Mouse (Mus musculus): ENCODE measurements around the gene Aig1. TPM values are rescaled to one million over a fixed set of nuclear protein-coding genes. Genes with fewer than 3 reads are reported as not detected.

Gene Aig1
- polyA plus RNA-seq, 1 experiment from 2014 or later = 66.2 TPM

DNA sequence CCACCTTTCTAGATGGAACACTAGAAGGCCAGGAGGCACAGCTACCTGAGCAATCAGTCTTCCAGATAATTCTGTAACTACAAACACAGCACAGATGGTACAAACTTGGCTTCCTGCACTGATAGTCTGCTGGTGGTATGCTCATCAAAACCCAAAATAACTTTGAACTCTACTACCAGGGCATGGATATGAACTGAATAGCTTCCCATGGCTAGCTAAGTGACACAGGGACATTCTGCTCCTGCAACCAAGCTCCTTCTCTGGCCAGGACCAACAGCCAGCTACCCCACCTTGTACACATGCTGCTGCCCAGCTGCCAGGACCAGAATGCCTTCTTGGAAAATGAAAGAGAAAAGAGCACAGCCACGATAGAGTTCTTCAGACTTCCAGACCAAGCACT lies 60.5 kb downstream of the Aig1 start:
- H3K4me3 ChIP-seq = no peak overlapping the region
- 81% methylated on average over 1 of the region's 1 CpGs for WGBS
- H3K27ac ChIP-seq = no peak overlapping the region
- H3K9ac ChIP-seq = no peak overlapping the region
- ATAC-seq (replicated peaks; ENCODE audit: insufficient number of reproducible peaks, insufficient read depth, low FRiP score, low read depth) = no peak
- H3K9me3 ChIP-seq (replicated peaks) = no peaks in the 10 kb centered on the region
- peaks cover 2% of the 10 kb centered on the region; the same call in 1 of the 2 replicates for H3K4me1 ChIP-seq (replicated peaks)
- no peaks in the 10 kb centered on the region for H3K27me3 ChIP-seq
- no peak overlapping the region for H3K4me2 ChIP-seq
- H3K36me3 ChIP-seq = no peaks in the 10 kb centered on the region

DNA sequence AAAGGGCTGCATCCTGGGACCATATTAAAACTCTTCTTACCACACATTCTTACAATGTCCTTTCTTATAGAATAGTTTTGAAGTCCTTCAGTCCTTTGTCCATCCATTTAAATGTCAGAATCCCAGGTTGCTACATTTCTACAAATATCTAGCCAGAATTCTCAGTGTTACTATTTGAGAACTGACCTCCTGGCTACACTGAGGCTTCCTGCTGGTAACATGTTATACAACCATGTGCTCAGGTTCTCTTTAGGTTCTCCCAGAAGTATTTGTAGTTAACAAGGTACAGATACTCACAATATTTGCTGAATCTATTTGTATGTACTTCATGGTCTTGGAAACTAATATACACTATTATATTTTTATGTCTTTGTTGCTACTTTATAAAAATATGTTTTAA lies 62.0 kb downstream of the Aig1 start:
- Histone ChIP-seq H3K27ac (no peak overlapping the region), H3K36me3 (peaks cover under 1% of the 10 kb centered on the region), H3K9me3 (replicated peaks) (no peaks in the 10 kb centered on the region), H3K9ac (no peak overlapping the region), H3K27me3 (no peaks in the 10 kb centered on the region), H3K4me2 (no peak overlapping the region), H3K4me3 (no peak overlapping the region), H3K4me1 (replicated peaks) (peaks cover 2% of the 10 kb centered on the region; the same call in 1 of the 2 replicates)
- ATAC-seq (replicated peaks; ENCODE audit: insufficient number of reproducible peaks, insufficient read depth, low FRiP score, low read depth) = no peak

GRCm38 (mm10) chr10:13801296-13801695 lies 67.5 kb downstream of the Aig1 start:
- 90% methylated on average over 5 of the region's 5 CpGs for WGBS
- Histone ChIP-seq H3K4me3 (no peak overlapping the region), H3K4me2 (no peak overlapping the region), H3K36me3 (peaks cover 27% of the 10 kb centered on the region), H3K27ac (no peak overlapping the region), H3K4me1 (replicated peaks) (no peaks in the 10 kb centered on the region), H3K9ac (no peak overlapping the region), H3K27me3 (no peaks in the 10 kb centered on the region), H3K9me3 (replicated peaks) (no peaks in the 10 kb centered on the region)
- no peak for ATAC-seq (replicated peaks; ENCODE audit: insufficient number of reproducible peaks, insufficient read depth, low FRiP score, low read depth)

DNA sequence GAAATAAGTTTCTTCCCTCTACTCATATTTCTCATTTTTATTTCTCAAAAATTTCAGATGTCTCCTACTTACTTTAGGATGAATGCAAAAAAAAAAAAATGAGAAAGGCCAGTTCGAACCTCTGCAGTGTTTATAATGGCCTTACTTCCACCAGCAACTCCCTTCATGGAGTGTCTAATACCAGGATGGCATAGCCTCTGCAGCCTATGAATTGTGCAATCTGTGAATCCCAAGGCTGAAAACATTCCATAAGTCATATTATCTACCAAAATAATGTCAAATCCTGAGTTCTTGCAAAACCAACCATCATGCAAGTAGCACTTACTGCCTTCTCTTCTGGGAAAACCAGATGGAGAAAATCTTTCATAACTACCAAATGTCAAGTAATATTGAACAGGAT lies 75.3 kb downstream of the Aig1 start:
- H3K4me2 ChIP-seq = no peak overlapping the region
- H3K36me3 ChIP-seq = peaks cover 13% of the 10 kb centered on the region; the same call in 1 of the 2 replicates
- H3K4me3 ChIP-seq = no peak overlapping the region
- no peaks in the 10 kb centered on the region for H3K27me3 ChIP-seq
- H3K4me1 ChIP-seq (replicated peaks) = 0 out of 2 replicates have a peak, but pooled peaks cover 4% of the 10 kb centered on the region
- no peak overlapping the region for H3K27ac ChIP-seq
- H3K9me3 ChIP-seq (replicated peaks) = no peaks in the 10 kb centered on the region
- no peak for ATAC-seq (replicated peaks; ENCODE audit: insufficient number of reproducible peaks, insufficient read depth, low FRiP score, low read depth)
- WGBS = 96% methylated on average over 1 of the region's 1 CpGs
- H3K9ac ChIP-seq = no peak overlapping the region

DNA sequence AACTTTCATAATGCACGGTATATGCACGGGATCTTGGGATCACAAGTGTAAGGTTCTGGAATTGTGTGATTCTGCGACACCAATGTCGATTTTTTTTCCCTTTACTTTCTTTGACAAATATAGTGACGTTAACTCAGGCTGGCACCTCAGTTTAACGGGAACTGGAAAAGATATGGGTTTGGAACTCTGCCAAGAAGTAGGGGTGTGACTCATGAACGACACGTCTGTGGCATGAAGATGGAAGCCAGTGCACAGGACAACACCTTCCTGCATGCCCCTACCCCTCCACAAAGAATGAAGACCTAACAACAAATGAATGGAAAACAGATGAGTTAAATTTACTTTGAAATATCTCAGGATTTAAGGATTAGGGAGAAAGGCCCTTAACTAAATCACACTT lies 76.0 kb downstream of the Aig1 start:
- WGBS = 42% methylated on average over 8 of the region's 8 CpGs
- H3K9me3 ChIP-seq (replicated peaks) = no peaks in the 10 kb centered on the region
- H3K36me3 ChIP-seq = 0 out of 2 replicates have a peak, but pooled peaks cover 11% of the 10 kb centered on the region
- no peak overlapping the region for H3K27ac ChIP-seq
- ATAC-seq (replicated peaks; ENCODE audit: insufficient number of reproducible peaks, insufficient read depth, low FRiP score, low read depth) = no peak
- H3K9ac ChIP-seq = no peak overlapping the region
- no peaks in the 10 kb centered on the region for H3K27me3 ChIP-seq
- H3K4me1 ChIP-seq (replicated peaks) = 0 out of 2 replicates have a peak, but pooled peaks cover 5% of the 10 kb centered on the region
- H3K4me2 ChIP-seq = no peak overlapping the region
- H3K4me3 ChIP-seq = no peak overlapping the region

DNA sequence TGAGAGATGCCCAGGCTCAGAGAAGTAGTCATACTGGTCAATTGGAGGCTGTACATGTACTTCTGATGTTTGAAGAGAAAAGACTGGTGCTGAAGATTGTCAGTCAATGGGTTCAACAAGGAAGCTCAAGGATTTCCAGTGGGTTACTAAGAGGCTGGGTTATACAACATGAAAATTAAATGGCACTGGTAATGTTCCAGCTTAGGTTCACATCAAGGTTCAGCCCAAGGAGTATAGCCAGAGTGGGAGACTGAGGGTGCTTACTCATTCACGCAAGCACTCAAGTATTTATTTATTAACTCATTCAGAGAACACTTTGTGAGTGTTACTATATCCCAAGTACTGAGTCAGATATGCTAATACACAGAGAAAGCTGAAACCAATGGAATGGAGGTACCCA lies 79.2 kb downstream of the Aig1 start:
- 90% methylated on average over 1 of the region's 1 CpGs for WGBS
- no peak for ATAC-seq (replicated peaks; ENCODE audit: insufficient number of reproducible peaks, insufficient read depth, low FRiP score, low read depth)

DNA sequence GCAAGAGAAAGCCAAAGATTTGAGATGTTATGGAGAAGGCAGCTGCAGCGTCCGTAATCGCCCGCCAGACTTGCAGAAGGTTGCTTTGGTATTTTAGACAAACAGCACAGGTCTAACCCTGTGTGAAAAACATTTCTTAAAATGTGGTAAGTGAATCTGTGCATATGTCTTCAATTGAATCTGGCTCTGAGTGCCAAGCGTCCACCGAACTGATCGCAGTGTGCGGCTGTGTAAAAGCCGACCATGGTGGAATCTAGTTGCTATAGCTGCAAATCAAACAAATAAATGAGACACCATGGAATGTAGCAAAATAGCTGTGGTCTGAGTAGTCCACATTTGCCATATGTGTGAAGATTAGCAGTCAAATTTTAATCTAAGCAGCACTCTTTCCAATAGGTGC lies 80.7 kb downstream of the Aig1 start:
- Histone ChIP-seq H3K9ac (no peak overlapping the region), H3K4me1 (replicated peaks) (0 out of 2 replicates have a peak, but pooled peaks cover 5% of the 10 kb centered on the region), H3K4me3 (no peak overlapping the region), H3K36me3 (peaks cover 3% of the 10 kb centered on the region; the same call in 1 of the 2 replicates), H3K4me2 (no peak overlapping the region), H3K9me3 (replicated peaks) (no peaks in the 10 kb centered on the region), H3K27me3 (no peaks in the 10 kb centered on the region), H3K27ac (no peak overlapping the region)
- no peak for ATAC-seq (replicated peaks; ENCODE audit: insufficient number of reproducible peaks, insufficient read depth, low FRiP score, low read depth)
- WGBS = 85% methylated on average over 9 of the region's 9 CpGs

More for the DNA sequence above, 79.2 kb downstream of the Aig1 start:
- H3K27me3 ChIP-seq = no peaks in the 10 kb centered on the region
- 0 out of 2 replicates have a peak, but pooled peaks cover 5% of the 10 kb centered on the region for H3K4me1 ChIP-seq (replicated peaks)
- H3K9me3 ChIP-seq (replicated peaks) = no peaks in the 10 kb centered on the region
- H3K36me3 ChIP-seq = peaks cover 3% of the 10 kb centered on the region; the same call in 1 of the 2 replicates
- no peak overlapping the region for H3K4me3 ChIP-seq
- no peak overlapping the region for H3K4me2 ChIP-seq
- H3K27ac ChIP-seq = no peak overlapping the region
- H3K9ac ChIP-seq = no peak overlapping the region

GRCm38 (mm10) chr10:13782774-13783173 lies 86.0 kb downstream of the Aig1 start:
- no peaks in the 10 kb centered on the region for H3K27me3 ChIP-seq
- H3K27ac ChIP-seq = no peak overlapping the region
- H3K9ac ChIP-seq = no peak overlapping the region
- no peaks in the 10 kb centered on the region; the same call in 1 of the 2 replicates for H3K36me3 ChIP-seq
- ATAC-seq (replicated peaks; ENCODE audit: insufficient number of reproducible peaks, insufficient read depth, low FRiP score, low read depth) = no peak
- H3K4me1 ChIP-seq (replicated peaks) = 0 out of 2 replicates have a peak, but pooled peaks cover under 1% of the 10 kb centered on the region
- no peak overlapping the region for H3K4me2 ChIP-seq
- H3K4me3 ChIP-seq = no peak overlapping the region
- 68% methylated on average over 5 of the region's 5 CpGs for WGBS
- no peaks in the 10 kb centered on the region for H3K9me3 ChIP-seq (replicated peaks)

- Histone ChIP-seq H3K9me3 (replicated peaks) (no peaks in the 10 kb centered on the region), H3K36me3 (no peaks in the 10 kb centered on the region; the same call in 1 of the 2 replicates), H3K4me3 (no peak overlapping the region), H3K9ac (no peak overlapping the region), H3K4me1 (replicated peaks) (no peaks in the 10 kb centered on the region), H3K27ac (no peak overlapping the region), H3K4me2 (no peak overlapping the region), H3K27me3 (no peaks in the 10 kb centered on the region)
- WGBS = 82% methylated on average over 10 of the region's 10 CpGs
- no peak for ATAC-seq (replicated peaks; ENCODE audit: insufficient number of reproducible peaks, insufficient read depth, low FRiP score, low read depth)
Measured at GRCm38 (mm10) chr10:13782235-13782757, 86.5 kb downstream of the Aig1 start.

DNA sequence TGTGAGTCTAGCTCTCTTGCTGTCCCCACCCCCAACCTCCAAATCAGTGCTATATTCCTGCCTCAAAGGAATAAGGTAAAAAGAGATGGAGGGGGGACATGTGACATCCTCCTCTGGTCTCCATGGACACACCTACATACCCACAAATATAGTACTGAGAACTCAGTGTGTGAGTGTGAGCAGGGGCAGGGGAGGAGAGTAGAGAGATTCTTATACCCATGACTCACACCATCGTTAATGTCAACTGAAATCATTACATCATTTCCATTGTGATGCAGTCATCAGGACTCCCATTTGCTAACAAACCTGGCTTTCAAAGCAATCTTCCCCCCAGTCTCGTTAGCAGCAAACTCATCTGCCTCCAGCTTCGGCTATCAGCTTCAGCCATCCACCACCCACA lies 92.8 kb downstream of the Aig1 start:
- H3K4me1 ChIP-seq (replicated peaks) = peaks cover 3% of the 10 kb centered on the region
- no peak for ATAC-seq (replicated peaks; ENCODE audit: insufficient number of reproducible peaks, insufficient read depth, low FRiP score, low read depth)
- no peak overlapping the region for H3K9ac ChIP-seq
- no peaks in the 10 kb centered on the region for H3K36me3 ChIP-seq
- H3K27ac ChIP-seq = no peak overlapping the region
- WGBS = 71% methylated on average over 3 of the region's 3 CpGs
- no peaks in the 10 kb centered on the region for H3K9me3 ChIP-seq (replicated peaks)
- H3K4me3 ChIP-seq = no peak overlapping the region
- no peak overlapping the region for H3K4me2 ChIP-seq
- no peaks in the 10 kb centered on the region for H3K27me3 ChIP-seq

DNA sequence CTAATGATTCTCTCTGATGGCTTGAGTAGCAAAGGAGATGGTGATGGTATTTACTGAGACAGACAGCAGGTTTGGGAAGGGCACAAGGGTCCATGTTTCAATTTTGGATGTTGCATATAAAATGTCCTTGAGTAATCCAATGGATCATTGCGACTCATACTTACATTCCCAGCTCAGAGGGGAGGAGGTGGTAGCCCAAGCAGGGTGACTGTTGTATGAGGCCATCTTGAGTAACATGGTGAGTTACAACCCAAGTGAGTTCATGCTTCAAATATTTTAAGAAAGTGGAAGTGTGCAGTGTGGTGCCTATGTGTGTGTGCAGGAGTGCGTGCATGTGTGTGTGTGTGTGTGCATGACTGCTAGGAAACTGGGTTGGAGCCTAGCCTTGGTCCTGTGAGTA lies 93.4 kb downstream of the Aig1 start:
- WGBS = 93% methylated on average over 2 of the region's 2 CpGs
- Histone ChIP-seq H3K4me2 (no peak overlapping the region), H3K36me3 (no peaks in the 10 kb centered on the region), H3K27me3 (no peaks in the 10 kb centered on the region), H3K4me3 (no peak overlapping the region), H3K4me1 (replicated peaks) (peaks cover 9% of the 10 kb centered on the region), H3K27ac (no peak overlapping the region), H3K9me3 (replicated peaks) (no peaks in the 10 kb centered on the region), H3K9ac (no peak overlapping the region)
- ATAC-seq (replicated peaks; ENCODE audit: insufficient number of reproducible peaks, insufficient read depth, low FRiP score, low read depth) = no peak

GRCm38 (mm10) chr10:13774910-13775309 lies 93.9 kb downstream of the Aig1 start:
- Histone ChIP-seq H3K4me2 (no peak overlapping the region), H3K4me3 (no peak overlapping the region)
- WGBS = 85% methylated on average over 3 of the region's 3 CpGs

More at GRCm38 (mm10) chr10:13774910-13775309, 93.9 kb downstream of the Aig1 start:
- Histone ChIP-seq H3K9ac (no peak overlapping the region), H3K27me3 (no peaks in the 10 kb centered on the region), H3K9me3 (replicated peaks) (no peaks in the 10 kb centered on the region), H3K27ac (no peak overlapping the region), H3K4me1 (replicated peaks) (peaks cover 12% of the 10 kb centered on the region), H3K36me3 (no peaks in the 10 kb centered on the region)
- no peak for ATAC-seq (replicated peaks; ENCODE audit: insufficient number of reproducible peaks, insufficient read depth, low FRiP score, low read depth)

Data from heart, embryonic 15.5 days (tissue).